17 mouse cellular contexts compared by ENCODE assay signal in genomic region chr16:45952035-45952434, GRCm38 (mm10). TPM values are rescaled to one million over a fixed set of nuclear protein-coding genes. Genes with fewer than 3 reads are reported as not detected.
DNase-seq lines count a peak whose midpoint lies in the region; ATAC-seq and TF ChIP-seq lines count a peak whose summit lies in the region.
"Had no signal": no experiment of that assay in that cellular context is flagged by ENCODE, and none has a peak within 500 bp of the region (broad histone marks: within the 10 kb centered on the region; RNA-seq: fewer than 3 reads in every experiment).

No protein-coding gene starts in this region.

- POLR2A ChIA-PET in Patski (lab: Charles Lee), result interaction anchor here (1.4 to 1.6 kb wide), 2 partner anchors 108 to 109 kb away, joined by 4 to 6 read pairs; no protein-coding TSS in a partner anchor

- peak; percentile 70 for ATAC-seq in Patski
- peak; percentile 87 for ATAC-seq in kidney, embryonic 14.5 days (ENCODE audit: low FRiP score, low TSS enrichment)
- peak; percentile 28; the same call in 1 of the 2 replicates for ATAC-seq in liver, embryonic 15.5 days (ENCODE audit: insufficient read depth)
- ATAC-seq: hindbrain, embryonic 16.5 days had no signal

- H3K27me3 ChIP-seq in Patski, result no peaks in the 10 kb centered on the region
- H3K27me3 ChIP-seq in kidney, embryonic 14.5 days (ENCODE audit: control insufficient read depth, insufficient read depth, low read length), result no peaks in the 10 kb centered on the region
- H3K27me3 ChIP-seq in liver, embryonic 15.5 days, result no peaks in the 10 kb centered on the region
- H3K27me3 ChIP-seq: forebrain, embryonic 12.5 days had no signal

- DNase-seq in kidney, adult 8-10 months, result peak; percentile 39 to 72
- no peak for DNase-seq in kidney, adult 18-20 months
- no peak for DNase-seq in Patski (ENCODE audit: low read depth, low spot score)
- DNase-seq in ovary, postnatal 14 days (ENCODE audit: low spot score), result no peak
- no peak for DNase-seq in layer of hippocampus, adult 11-12 months (ENCODE audit: low spot score)
- no peak for DNase-seq in spleen, adult 18-20 months
- DNase-seq: cerebellum, adult 11-12 months; gastrocnemius, postnatal 36 days; heart, postnatal 36 days; layer of hippocampus, adult 9-11 months; lung, postnatal 10 days; right cerebral cortex, postnatal 4 days had no signal

- peak overlapping the region; percentile 68; the same call in 1 of the 2 replicates for H3K27ac ChIP-seq in kidney, embryonic 14.5 days (ENCODE audit: low read depth, low read length)
- H3K27ac ChIP-seq in liver, embryonic 15.5 days (replicated peaks), result peak overlapping the region; percentile 66
- H3K27ac ChIP-seq: forebrain, embryonic 12.5 days had no signal

- in situ Hi-C loops in Patski (cut with MboI; ENCODE audit: low pct_unique_long_range_greater_than_20kb), result no loop called here

- H3K9ac ChIP-seq in kidney, embryonic 14.5 days (ENCODE audit: low read depth, low read length), result no peak overlapping the region
- no peak overlapping the region for H3K9ac ChIP-seq in liver, embryonic 15.5 days
- H3K9ac ChIP-seq: forebrain, embryonic 12.5 days had no signal

- 65% methylated on average over 2 of the region's 2 CpGs for WGBS in kidney, embryonic 14.5 days
- 33% methylated on average over 2 of the region's 2 CpGs for WGBS in liver, embryonic 15.5 days (ENCODE audit: insufficient replicate concordance)

- TF ChIP-seq CTCF in Patski (IDR thresholded peaks at IDR 0.05), result no peak

- no peaks in the 10 kb centered on the region for H3K9me3 ChIP-seq in kidney, embryonic 14.5 days (ENCODE audit: control insufficient read depth, low read length)
- H3K9me3 ChIP-seq in liver, embryonic 15.5 days (replicated peaks), result no peaks in the 10 kb centered on the region
- H3K9me3 ChIP-seq: forebrain, embryonic 12.5 days had no signal

- H3K4me1 ChIP-seq in kidney, embryonic 14.5 days (ENCODE audit: control insufficient read depth, insufficient read depth, low read length), result peaks cover 6% of the 10 kb centered on the region; the same call in 1 of the 2 replicates
- H3K4me1 ChIP-seq in liver, embryonic 15.5 days (replicated peaks), result no peaks in the 10 kb centered on the region
- H3K4me1 ChIP-seq: forebrain, embryonic 12.5 days had no signal

- H3K36me3 ChIP-seq in kidney, embryonic 14.5 days (ENCODE audit: control insufficient read depth, insufficient read depth, low read length), result no peaks in the 10 kb centered on the region
- H3K36me3 ChIP-seq in liver, embryonic 15.5 days (replicated peaks), result no peaks in the 10 kb centered on the region
- H3K36me3 ChIP-seq: forebrain, embryonic 12.5 days had no signal

- CTCF ChIA-PET in Patski (lab: Charles Lee), result interaction anchor here (0.6 to 4.5 kb wide), 8 partner anchors 14 to 135 kb away, joined by 3 to 22 read pairs (median 3); no protein-coding TSS in a partner anchor

- 0 out of 2 replicates have a peak overlapping the region, but pooled peaks have one; percentile 4 for H3K4me3 ChIP-seq in kidney, embryonic 14.5 days (ENCODE audit: low read length)
- H3K4me3 ChIP-seq in liver, embryonic 15.5 days (replicated peaks), result peak overlapping the region; percentile 33; the same call in 1 of the 2 replicates
- H3K4me3 ChIP-seq: forebrain, embryonic 12.5 days had no signal

- H3K4me2 ChIP-seq in kidney, embryonic 14.5 days (replicated peaks; ENCODE audit: low read depth, low read length), result peak overlapping the region; percentile 27
- peak overlapping the region; percentile 31; the same call in 1 of the 2 replicates for H3K4me2 ChIP-seq in liver, embryonic 15.5 days
- H3K4me2 ChIP-seq: forebrain, embryonic 12.5 days; heart, embryonic 11.5 days had no signal

RNA-seq across cellular contexts. Expression of gene Phldb2, which starts 1.4 kb away (rescaled TPM):
- 200 TPM for polyA plus RNA-seq in Patski (2021)
- 48.1 and 79.3 TPM in 2 replicates for polyA plus RNA-seq in kidney, embryonic 14.5 days (2014; fragmentation: Nextera tagmentation; extraction: Ambion mirVana)
- polyA plus RNA-seq in liver, embryonic 15.5 days (2015; fragmentation: Nextera tagmentation; extraction: Ambion mirVana), result 12.4 and 14.1 TPM in 2 replicates

RNA-seq across cellular contexts. Expression of gene Plcxd2, which starts 58.0 kb away (rescaled TPM):
- polyA plus RNA-seq in Patski (2021), result 8.2 TPM
- 0.89 and 1.2 TPM in 2 replicates for polyA plus RNA-seq in kidney, embryonic 14.5 days (2014; fragmentation: Nextera tagmentation; extraction: Ambion mirVana)
- polyA plus RNA-seq in liver, embryonic 15.5 days (2015; fragmentation: Nextera tagmentation; extraction: Ambion mirVana), result 2.9 and 3.3 TPM in 2 replicates

Comparison
In these comparisons a context has a peak if more than half of its experiments do, and no peak if none do; other contexts are left out.
1. DNase-seq: peak in kidney, adult 8-10 months (2 of 2); none in kidney, adult 18-20 months (single experiment), Patski (single experiment), ovary, postnatal 14 days (single experiment), layer of hippocampus, adult 11-12 months (single experiment) and spleen, adult 18-20 months (0 of 2).
2. ATAC-seq: peak in every context shown above with its lines; median percentile 87 in kidney, embryonic 14.5 days; 70 in Patski; 28 in liver, embryonic 15.5 days.